Mouse (Mus musculus) forebrain, embryonic 11.5 days (tissue): ENCODE data around the gene Capn12. TPM values are rescaled to one million over a fixed set of nuclear protein-coding genes. Genes with fewer than 3 reads are reported as not detected.
"Not testable (repeated sequence)": the region's sequence is repeated elsewhere in the genome, so short reads cannot be mapped to it uniquely, and the experiment has no call there.

Experiments used
- ATAC-seq: fragments of 200-750 bp; cut with Nextera tagmentation; replicated peaks from 2 replicates; pipeline ENCODE4 v1.8.0; 2017; ENCODE audit warnings: moderate TSS enrichment; ENCODE audit not compliant: low FRiP score
- DNase-seq: peaks from one replicate; pipeline ENCODE4 v3.0.0-alpha.2; 2017; ENCODE audit warnings: low spot score
- H3K27ac ChIP-seq: fragments of 300-500 bp; sonication (generic); 2 replicates; pipeline ENCODE4 v1.5.1; 2014; ENCODE audit warnings: low read depth, low read length
- H3K27me3 ChIP-seq: fragments of 300-500 bp; sonication (generic); 2 replicates; pipeline ENCODE4 v1.6.1; 2014; ENCODE audit warnings: mild to moderate bottlenecking, low read length, mixed read lengths; ENCODE audit not compliant: control insufficient read depth, insufficient read depth
- H3K36me3 ChIP-seq: fragments of 300-500 bp; sonication (generic); 2 replicates; pipeline ENCODE4 v1.6.1; 2014; ENCODE audit warnings: mild to moderate bottlenecking, low read length, moderate library complexity, mixed read lengths; ENCODE audit not compliant: control insufficient read depth, insufficient read depth
- H3K4me1 ChIP-seq: fragments of 300-500 bp; sonication (generic); replicated peaks from 2 replicates; pipeline ENCODE4 v1.6.1; 2014; ENCODE audit warnings: low read length, mixed read lengths; ENCODE audit not compliant: control insufficient read depth, insufficient read depth
- H3K4me2 ChIP-seq: fragments of 300-500 bp; sonication (generic); 2 replicates; pipeline ENCODE4 v1.6.1; 2014; ENCODE audit warnings: low read depth, mild to moderate bottlenecking, low read length, moderate library complexity, mixed read lengths; ENCODE audit not compliant: severe bottlenecking
- H3K4me3 ChIP-seq: fragments of 300-500 bp; sonication (generic); 2 replicates; pipeline ENCODE4 v1.5.1; 2014; ENCODE audit warnings: low read depth, low read length
- H3K9ac ChIP-seq: fragments of 300-500 bp; sonication (generic); 2 replicates; pipeline ENCODE4 v1.6.1; 2014; ENCODE audit warnings: low read length
- H3K9me3 ChIP-seq: fragments of 300-500 bp; sonication (generic); 2 replicates; pipeline ENCODE4 v1.6.1; 2016; ENCODE audit warnings: low read length, mixed read lengths; ENCODE audit not compliant: control insufficient read depth
- WGBS: fragments of 180-500 bp; shearing (Covaris S2); extraction: QIAGEN DNeasy Blood & Tissue Kit; methylation state at CpG from one replicate; pipeline ENCODE4 v1.1.7; 2014; 5-methylcytosine and 5-hydroxymethylcytosine counted together
- polyA plus RNA-seq: library from polyadenylated mRNA; unstranded; fragments of >200 nt; fragmentation: Nextera tagmentation; extraction: Ambion mirVana; gene quantifications from 2 replicates; pipeline ENCODE4 v1.2.1, GENCODE M21; 2014

Gene Capn12
- polyA plus RNA-seq, 1 experiment from 2014 or later: 0.60 TPM

GRCm38 (mm10) chr7:28870901-28871664 is 10.1 kb upstream of the Capn12 start:
- H3K4me3 ChIP-seq: no peak overlapping the region
- DNase-seq (no peak), ATAC-seq (no peak)
- H3K4me2 ChIP-seq: no peak overlapping the region
- H3K9me3 ChIP-seq: no peaks in the 10 kb centered on the region
- H3K36me3 ChIP-seq: no peaks in the 10 kb centered on the region
- WGBS: 89% methylated on average over 24 of the region's 24 CpGs
- no peak overlapping the region for H3K27ac ChIP-seq
- no peaks in the 10 kb centered on the region for H3K27me3 ChIP-seq
- no peaks in the 10 kb centered on the region for H3K4me1 ChIP-seq
- no peak overlapping the region for H3K9ac ChIP-seq

DNA sequence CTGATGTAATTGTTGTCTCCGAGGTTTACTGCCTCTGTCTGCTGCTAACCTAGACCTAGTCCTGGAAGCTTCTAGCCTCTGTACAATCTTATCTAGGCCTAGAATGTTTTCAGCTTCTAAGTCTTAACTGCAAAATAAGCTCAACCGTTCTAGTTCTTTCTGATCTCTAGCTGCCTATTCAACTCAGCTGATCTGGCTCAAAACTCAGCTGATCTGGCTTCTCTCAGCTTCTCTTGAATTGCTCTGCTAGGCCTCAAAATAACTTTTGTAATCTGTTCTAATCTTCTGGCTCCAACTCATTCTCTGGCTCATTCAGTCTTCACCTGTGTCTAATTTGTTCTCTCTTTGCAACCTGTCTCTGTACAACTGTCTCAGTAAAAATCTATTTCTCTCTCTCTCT is 6.7 kb upstream of the Capn12 start:
- H3K27me3 ChIP-seq: no peaks in the 10 kb centered on the region
- ATAC-seq: no peak
- H3K4me1 ChIP-seq: no peaks in the 10 kb centered on the region
- no peak overlapping the region for H3K9ac ChIP-seq
- no peaks in the 10 kb centered on the region for H3K9me3 ChIP-seq
- no peak overlapping the region for H3K4me3 ChIP-seq
- DNase-seq: no peak
- H3K36me3 ChIP-seq: no peaks in the 10 kb centered on the region
- 80% methylated on average over 2 of the region's 2 CpGs for WGBS
- H3K4me2 ChIP-seq: no peak overlapping the region
- no peak overlapping the region for H3K27ac ChIP-seq

DNA sequence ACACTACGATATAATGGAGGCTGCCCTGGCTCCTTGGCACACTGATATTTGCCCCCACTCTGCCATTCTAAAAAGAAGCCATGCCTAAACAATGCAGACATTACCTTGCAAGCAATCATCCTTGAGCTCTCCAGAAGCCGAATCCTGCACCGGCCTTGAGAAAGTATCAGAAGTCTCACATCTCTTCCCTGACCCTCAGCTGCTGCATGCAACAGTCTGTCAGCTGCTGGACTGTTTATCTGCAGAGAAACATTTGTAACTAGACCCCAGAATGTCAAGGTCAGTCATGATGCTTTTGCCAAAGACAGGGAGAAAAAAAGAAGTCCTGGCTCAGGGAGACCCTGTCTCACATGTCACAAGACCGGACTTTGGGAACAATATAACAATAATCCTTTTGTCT is 5.1 kb upstream of the Capn12 start:
- H3K9me3 ChIP-seq: no peaks in the 10 kb centered on the region
- H3K27ac ChIP-seq: no peak overlapping the region
- no peak overlapping the region for H3K9ac ChIP-seq
- ATAC-seq (no peak), DNase-seq (no peak)
- no peak overlapping the region for H3K4me2 ChIP-seq
- no peaks in the 10 kb centered on the region for H3K4me1 ChIP-seq
- no peaks in the 10 kb centered on the region for H3K27me3 ChIP-seq
- H3K4me3 ChIP-seq: no peak overlapping the region
- H3K36me3 ChIP-seq: no peaks in the 10 kb centered on the region
- 85% methylated on average over 4 of the region's 4 CpGs for WGBS

DNA sequence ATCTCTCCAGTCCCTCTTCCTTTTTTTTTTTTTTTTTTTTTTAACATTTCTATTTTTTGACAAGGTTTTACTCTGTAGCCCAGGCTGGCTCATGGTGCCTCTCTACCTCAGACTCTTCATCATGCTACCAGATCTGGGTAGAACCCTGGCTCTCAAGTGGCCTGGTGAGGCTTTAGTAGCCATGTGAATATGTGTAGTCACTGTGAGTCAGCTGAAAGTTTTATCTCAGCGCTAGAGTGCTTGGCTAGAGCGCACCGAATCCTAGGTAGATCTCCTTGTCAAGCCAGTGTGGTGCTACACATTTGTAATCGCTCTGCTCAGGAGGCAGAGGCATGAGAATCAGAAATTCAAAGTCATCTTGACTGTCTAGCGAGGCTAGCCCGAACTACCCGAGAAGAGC is 4.1 kb upstream of the Capn12 start:
- H3K27me3 ChIP-seq: no peaks in the 10 kb centered on the region
- 89% methylated on average over 7 of the region's 7 CpGs for WGBS
- H3K27ac ChIP-seq: no peak overlapping the region
- no peak overlapping the region for H3K4me3 ChIP-seq
- H3K4me1 ChIP-seq: no peaks in the 10 kb centered on the region
- H3K9ac ChIP-seq: no peak overlapping the region
- H3K4me2 ChIP-seq: no peak overlapping the region
- no peak for DNase-seq
- H3K36me3 ChIP-seq: no peaks in the 10 kb centered on the region
- no peak for ATAC-seq
- no peaks in the 10 kb centered on the region for H3K9me3 ChIP-seq

DNA sequence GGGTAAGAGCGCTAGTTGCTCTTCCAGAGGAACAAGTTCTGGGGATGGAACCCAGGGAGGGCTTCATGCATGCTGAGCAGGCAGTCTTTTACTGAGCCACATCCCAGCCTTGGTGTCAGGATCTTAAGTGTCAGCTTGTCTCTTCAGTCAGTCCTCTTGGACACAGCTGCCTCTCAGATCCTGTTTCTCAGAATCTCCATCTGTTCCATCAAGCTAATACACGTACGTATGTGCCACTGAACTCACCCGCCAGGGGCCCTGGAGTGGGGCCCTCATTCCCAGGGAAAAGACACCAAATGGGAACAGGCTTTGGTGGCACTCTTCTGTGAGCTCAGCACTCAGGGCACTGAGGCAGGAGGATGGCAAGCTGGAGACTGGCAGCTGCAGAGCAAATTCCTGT is 3.4 kb upstream of the Capn12 start:
- no peaks in the 10 kb centered on the region for H3K4me1 ChIP-seq
- no peaks in the 10 kb centered on the region for H3K36me3 ChIP-seq
- no peak overlapping the region for H3K9ac ChIP-seq
- H3K9me3 ChIP-seq: no peaks in the 10 kb centered on the region
- no peak for ATAC-seq
- DNase-seq: no peak
- H3K27ac ChIP-seq: no peak overlapping the region
- no peaks in the 10 kb centered on the region for H3K27me3 ChIP-seq
- 86% methylated on average over 4 of the region's 4 CpGs for WGBS
- no peak overlapping the region for H3K4me2 ChIP-seq
- H3K4me3 ChIP-seq: no peak overlapping the region

DNA sequence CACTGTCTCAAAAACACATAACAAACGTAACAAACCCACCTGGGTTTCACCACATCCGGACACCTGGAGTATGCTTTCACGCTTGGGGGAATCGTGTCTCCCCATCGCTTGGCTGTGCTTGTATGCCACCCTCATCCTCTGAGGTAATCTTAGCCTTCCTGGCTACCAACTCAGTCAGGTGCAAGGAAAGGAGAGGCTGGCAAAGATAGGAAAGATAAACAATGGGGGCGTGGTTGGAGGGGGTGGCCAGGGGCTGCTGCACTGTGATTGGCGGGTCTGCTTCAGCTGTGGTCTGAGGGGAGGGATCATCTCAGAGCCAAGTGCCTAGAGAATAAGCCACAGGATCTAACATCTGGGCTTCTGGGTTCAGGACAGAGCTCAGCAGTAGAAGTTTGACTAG is 1.6 kb upstream of the Capn12 start:
- H3K4me3 ChIP-seq: no peak overlapping the region
- H3K27me3 ChIP-seq: no peaks in the 10 kb centered on the region
- H3K9me3 ChIP-seq: no peaks in the 10 kb centered on the region
- 81% methylated on average over 7 of the region's 7 CpGs for WGBS
- H3K36me3 ChIP-seq: no peaks in the 10 kb centered on the region
- no peak overlapping the region for H3K4me2 ChIP-seq
- no peak overlapping the region for H3K9ac ChIP-seq
- H3K27ac ChIP-seq: no peak overlapping the region
- DNase-seq (no peak), ATAC-seq (no peak)
- no peaks in the 10 kb centered on the region for H3K4me1 ChIP-seq

DNA sequence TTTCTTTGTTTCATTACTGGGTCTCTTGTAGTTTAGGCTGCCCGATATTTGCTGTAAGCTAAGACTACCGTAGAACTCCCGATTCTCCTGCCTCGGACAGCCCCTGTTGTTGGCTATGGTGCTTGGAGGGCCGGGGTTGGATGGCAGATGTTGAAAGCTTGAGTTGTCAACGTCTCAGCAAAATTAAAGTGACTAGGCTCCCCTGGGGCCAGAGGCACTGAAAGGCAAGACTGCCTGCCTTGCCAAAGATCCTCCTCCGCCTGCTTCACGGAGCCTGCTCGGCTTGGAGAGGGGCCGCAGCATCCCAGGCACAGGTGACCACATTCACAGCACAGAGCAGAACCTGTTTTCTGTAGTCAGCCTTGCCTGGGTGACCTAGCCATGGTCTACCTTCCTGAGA is 668 bp upstream of the Capn12 start:
- Histone ChIP-seq H3K4me3 (no peak overlapping the region), H3K36me3 (no peaks in the 10 kb centered on the region), H3K9ac (no peak overlapping the region), H3K27me3 (no peaks in the 10 kb centered on the region), H3K4me2 (no peak overlapping the region), H3K4me1 (no peaks in the 10 kb centered on the region), H3K9me3 (no peaks in the 10 kb centered on the region), H3K27ac (no peak overlapping the region)
- WGBS: 82% methylated on average over 10 of the region's 10 CpGs
- no peak for ATAC-seq
- DNase-seq: no peak

DNA sequence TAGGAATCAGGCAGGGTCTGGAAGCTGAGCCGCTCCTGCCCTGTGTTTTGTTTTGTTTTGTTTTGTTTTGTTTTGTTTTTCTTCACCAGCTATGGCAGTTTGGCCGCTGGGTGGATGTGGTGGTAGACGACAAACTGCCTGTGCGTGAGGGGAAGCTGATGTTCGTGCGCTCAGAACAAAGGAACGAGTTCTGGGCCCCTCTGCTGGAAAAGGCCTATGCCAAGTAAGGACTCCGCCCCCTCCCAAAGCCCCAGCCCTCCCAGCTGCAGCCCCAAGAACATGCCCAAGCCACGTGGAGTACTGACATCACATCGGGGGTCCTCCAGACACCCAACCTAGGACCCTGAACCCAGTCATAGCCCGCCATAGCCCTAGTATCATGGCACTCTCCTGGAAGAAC is 1.8 kb downstream of the Capn12 start:
- no peak overlapping the region for H3K9ac ChIP-seq
- H3K4me3 ChIP-seq: no peak overlapping the region
- H3K9me3 ChIP-seq: no peaks in the 10 kb centered on the region
- WGBS: 80% methylated on average over 11 of the region's 11 CpGs
- H3K36me3 ChIP-seq: no peaks in the 10 kb centered on the region
- H3K4me2 ChIP-seq: no peak overlapping the region
- H3K27me3 ChIP-seq: peaks cover 6% of the 10 kb centered on the region; the same call in 1 of the 2 replicates
- ATAC-seq (no peak), DNase-seq (no peak)
- no peak overlapping the region for H3K27ac ChIP-seq
- H3K4me1 ChIP-seq: no peaks in the 10 kb centered on the region

DNA sequence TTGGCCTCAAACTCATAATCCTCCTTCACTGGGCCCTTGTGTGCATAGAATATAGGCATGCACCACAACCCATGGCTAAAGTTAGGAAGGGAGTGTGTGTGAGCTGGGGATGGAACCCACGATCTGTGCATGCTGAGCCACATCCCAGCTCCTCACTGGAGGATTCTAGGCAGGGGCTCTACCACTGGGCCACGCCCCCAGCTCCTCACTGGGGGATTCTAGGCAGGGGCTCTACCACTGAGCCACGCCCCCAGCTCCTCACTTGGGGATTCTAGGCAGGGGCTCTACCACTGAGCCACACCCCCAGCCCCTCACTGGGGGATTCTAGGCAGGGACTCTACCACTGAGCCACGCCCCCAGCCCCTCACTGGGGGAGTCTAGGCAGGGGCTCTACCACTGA is 2.5 kb downstream of the Capn12 start:
- not testable (repeated sequence) for H3K4me3 ChIP-seq, H3K36me3 ChIP-seq, DNase-seq, H3K9me3 ChIP-seq, ATAC-seq, H3K27ac ChIP-seq, H3K9ac ChIP-seq, H3K4me1 ChIP-seq, H3K4me2 ChIP-seq
- H3K27me3 ChIP-seq: peaks cover 12% of the 10 kb centered on the region
- 87% methylated on average over 4 of the region's 4 CpGs for WGBS
